Mouse (Mus musculus) monocyte, adult 2 months (primary cell): ENCODE measurements at regions not wholly inside any gene's neighbourhood (a gene's known extent, or its start where the extent isn't known, plus 50 kb on each side); places are given as distances from the start of the nearest gene placed in this dataset.

Experiments
- DNase-seq, 2 experiments: peaks; one replicate each; pipeline ENCODE4 v3.0.0; 2022; ENCODE audit warnings: low spot score in 2 of 2, low read depth in 1 of 2

DNA sequence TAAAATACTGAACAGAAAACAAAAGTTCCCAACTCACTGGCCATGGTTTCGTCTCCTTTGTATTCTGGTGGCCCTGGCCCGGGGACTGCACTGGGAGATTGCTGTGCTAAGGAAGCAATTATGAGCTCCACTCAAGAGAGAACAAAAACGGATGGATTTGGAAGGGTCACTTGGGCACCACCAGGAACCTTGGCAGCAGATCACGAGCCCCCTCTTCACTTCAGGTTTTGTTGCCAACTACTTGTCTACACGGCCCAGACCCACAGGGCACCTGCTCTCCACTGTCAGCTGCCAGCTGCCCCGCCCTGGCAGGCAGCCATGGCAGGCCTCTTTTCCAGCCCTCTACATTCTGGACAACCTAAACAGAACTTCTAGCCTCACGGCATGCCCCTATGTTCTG, 199.8 kb upstream of the Klf14 start:
- no peak for DNase-seq

- DNase-seq: no peak
Observed at GRCm38 (mm10) chr6:31159240-31159639, 200.4 kb upstream of the Klf14 start.

GRCm38 (mm10) chr6:31159935-31160670, 201.2 kb upstream of the Klf14 start:
- no peak for DNase-seq

DNA sequence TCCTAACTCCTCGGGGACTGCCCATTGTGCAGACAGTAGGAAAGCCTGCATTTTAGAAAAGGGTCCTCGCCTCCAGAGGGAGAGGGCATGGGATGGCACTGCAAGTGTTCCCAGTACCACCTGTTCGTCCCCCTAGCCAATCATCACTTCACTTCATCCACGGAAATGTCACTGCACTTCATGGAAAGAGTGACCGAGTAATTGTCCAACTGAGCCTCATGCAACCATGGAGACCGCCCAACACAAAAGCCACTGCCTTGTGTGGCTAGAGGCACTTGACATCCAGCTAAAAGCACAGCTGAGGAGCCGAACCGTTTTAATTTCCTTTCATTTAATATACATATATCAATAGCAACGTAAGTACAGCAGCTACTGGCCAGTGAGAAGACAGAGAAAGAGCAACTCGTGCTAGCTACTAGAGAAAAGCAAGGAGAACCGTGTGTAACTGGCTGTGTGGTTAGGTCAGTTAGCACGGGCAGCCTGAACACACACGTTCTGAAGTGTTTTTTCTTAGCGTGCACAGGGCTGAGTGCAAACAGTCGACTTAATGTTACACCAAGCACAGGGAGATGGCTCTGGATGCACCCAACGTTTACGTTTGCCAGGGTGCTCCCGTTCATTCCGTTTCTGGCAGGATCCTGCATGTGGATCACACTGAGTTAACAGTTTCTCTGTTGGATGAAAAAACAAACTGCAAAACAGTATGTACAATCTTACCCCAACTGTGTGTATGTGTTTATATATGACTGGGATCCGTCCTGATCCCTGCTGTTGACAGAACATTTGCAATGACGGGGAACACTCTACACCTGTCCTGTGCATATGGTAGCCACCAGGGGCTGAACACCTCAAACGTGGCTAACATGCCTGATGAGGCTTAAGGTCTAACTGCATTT, 202.8 kb upstream of the Klf14 start:
- DNase-seq: no peak

DNA sequence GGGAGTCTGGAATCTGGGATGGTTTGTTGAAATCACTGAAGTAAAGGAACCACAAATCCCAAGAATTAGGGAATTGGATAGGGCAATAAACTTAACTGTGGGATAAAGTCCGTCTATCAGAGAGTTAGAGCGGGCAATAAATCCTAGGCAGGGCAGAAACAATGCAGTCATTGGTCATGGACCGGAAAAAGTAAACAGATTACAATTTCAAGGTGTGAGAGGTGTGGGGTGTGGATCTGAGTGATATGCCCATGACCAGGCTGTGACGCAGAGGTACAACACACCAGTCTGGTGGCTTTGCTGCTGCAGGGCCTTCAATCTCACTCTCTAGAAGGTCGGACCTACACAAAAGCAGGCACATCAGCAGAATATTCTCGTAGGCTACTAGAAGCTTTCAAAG, 206.1 kb upstream of the Klf14 start:
- no peak for DNase-seq

DNA sequence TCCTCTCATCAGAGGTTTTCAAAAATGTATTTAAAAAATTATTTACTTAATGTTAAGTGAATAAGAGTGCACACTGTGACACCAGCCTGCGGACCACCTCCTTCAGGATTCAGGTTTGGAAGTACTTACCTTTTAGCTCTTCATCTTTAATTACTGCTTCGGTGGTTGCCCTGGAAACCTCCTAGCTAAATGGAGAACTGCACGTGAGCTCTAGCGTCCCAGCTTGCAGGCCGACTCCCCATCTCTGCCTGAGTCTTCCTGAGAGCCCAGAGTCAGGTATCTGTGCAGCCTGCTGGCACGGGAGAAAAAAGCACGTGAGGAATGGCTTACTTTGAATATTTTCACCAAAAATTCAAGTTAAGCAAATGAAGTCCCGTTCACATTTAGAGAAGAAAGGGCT, 207.5 kb upstream of the Klf14 start:
- DNase-seq: no peak

GRCm38 (mm10) chr6:31167732-31168131, 208.9 kb upstream of the Klf14 start:
- no peak for DNase-seq

DNA sequence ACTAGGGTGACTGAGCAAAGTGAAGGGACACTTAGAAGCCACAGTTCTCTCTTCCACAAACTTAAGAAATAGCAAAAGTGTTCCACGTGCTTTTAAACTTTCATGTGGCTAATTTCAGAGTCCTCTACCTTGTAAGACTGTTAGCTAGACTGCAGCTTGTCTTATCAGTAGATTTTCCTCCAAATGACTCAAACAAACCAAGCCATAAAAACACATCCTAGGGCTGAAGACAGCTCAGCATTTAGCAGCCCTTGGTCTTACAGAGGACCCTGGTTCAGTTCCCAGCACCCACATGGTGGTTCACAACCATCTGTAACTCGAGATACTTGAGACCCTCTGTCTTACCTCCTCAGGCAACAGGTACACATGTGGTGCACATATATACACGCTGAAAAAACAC, 209.9 kb upstream of the Klf14 start:
- DNase-seq: no peak

- peak; percentile 20 to 38 for DNase-seq
Observed at GRCm38 (mm10) chr6:31169343-31169742, 210.5 kb upstream of the Klf14 start.

- DNase-seq: no peak
Observed at GRCm38 (mm10) chr6:31169868-31170600, 211.2 kb upstream of the Klf14 start.

DNA sequence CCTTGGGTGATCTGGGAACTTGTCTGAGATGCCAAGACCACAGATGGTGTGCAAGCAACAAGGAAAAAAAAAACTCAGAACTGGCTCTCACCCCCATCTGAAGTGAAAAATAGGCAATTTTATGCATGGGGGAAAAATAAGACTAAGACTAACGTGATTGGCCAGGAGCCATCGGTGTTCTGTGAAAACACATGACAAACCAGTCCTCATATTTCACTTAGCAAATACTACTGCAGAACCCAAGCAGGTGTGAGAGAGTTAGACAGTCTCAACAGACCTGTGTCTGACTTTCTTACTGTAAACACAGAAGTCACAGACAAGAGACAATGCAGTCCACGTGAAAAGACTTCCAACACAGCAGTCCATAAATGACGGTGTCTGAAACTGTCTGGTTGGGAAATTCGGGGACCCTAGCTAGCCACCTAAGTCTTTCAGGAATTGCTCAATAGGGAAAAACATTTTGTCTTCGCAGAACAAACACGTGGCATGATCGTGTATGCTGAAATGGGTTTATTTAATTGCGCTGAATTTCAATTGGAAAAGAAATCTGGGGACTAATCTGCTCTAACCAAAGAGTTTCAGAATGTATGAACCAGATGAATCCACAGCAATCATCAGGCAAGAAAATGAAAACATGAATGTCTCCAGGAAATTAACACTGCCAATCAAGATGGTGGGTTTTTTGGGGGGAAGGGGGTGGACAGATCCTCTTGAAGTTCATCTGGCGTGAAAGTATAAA, 213.1 kb upstream of the Klf14 start:
- no peak for DNase-seq

DNA sequence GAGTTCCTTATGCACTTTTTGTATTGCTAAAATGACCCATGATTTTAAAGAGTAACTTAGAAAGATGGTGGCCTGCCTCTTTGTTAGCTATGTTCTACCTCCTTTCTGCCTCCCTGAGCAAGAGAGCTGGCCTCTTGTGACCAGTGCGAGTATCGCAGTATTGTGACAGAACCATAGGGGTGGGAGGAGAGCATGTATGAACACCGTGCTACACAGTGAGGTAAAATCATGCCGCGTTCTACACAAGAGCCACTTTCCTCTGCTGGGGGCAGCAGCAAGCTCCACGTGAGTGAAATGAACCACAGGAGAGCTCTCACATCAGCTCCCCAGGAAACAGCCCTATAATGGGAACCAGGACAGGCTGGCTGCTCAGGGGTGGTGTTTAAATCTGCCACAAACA, 216.9 kb upstream of the Klf14 start:
- no peak for DNase-seq

GRCm38 (mm10) chr6:31176368-31176767, 217.5 kb upstream of the Klf14 start:
- no peak for DNase-seq

DNA sequence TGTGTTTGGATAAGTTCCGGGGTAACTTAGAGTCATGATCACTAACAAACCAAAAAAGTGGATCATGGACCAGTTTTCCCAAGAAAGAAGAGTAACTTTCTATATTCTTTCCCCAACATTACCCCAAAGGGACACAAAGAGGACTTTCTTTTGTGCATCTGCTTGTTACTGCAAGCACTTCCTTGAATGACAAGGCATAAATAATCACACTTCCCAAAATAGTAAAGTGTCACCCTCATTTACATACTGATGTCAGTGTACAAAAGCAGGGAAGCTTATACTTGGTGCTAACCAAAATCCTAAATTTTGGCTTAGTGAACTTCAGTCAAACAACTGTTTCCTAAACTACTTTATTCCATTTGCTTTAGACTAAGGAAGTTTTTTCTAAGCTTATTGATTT, 218.0 kb upstream of the Klf14 start:
- DNase-seq: no peak

DNA sequence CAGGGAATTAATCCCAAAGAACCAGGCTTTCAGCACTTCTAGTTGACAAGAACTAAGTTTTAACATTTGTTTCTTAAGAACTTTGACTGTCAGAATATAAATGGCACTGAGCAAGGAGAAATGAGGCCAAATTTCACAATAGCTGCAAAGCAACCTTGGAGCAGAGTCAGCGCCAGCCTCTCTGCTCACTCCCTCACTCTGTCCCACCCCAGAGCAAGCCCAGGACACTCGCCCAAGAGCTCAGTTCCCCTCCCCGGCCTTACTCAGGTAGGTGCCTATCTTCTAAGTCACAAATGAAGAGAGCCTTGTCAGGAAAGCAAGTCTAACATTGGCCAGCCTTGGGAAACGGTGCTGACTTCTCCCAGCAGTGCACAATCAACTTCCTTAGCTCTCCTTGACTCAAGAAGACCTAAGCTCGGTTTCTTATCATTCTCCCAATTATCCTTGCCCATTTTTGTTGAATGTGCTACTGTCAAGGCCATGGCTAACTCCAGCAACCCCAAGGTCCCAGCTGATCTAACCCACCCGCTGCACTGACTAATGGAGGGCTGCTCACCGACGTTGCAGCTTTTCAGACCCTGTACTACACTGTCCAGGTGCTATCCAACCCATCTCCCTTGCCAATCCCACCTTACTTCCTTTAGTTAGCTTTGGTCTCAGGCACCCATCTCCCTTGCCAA, 219.5 kb upstream of the Klf14 start:
- DNase-seq: no peak

GRCm38 (mm10) chr6:31182284-31182683, 216.3 kb upstream of the Mkln1 start:
- DNase-seq: no peak

- DNase-seq: no peak
Observed at GRCm38 (mm10) chr6:31183127-31183526, 215.4 kb upstream of the Mkln1 start.

- no peak for DNase-seq
Observed at GRCm38 (mm10) chr6:31184554-31184953, 214.0 kb upstream of the Mkln1 start.

DNA sequence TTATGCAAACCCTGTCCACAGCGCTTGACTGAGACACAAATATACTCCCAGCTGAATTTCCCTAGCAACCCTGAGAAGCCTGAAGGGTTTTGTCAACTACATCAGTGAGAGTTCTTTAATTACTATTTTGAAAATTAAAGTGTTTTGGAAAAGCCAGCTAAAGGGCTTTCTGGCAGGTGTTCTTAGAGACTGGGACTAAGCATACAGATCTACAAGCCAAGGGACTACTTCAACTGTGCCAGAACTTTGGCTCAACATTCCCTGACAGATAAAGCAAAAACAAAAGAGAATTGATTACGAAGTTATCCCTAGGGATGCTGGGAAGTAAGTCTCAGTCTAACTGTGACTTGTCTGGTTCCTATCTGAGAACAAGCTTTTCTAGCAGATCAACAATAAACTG, 213.4 kb upstream of the Mkln1 start:
- no peak for DNase-seq

DNA sequence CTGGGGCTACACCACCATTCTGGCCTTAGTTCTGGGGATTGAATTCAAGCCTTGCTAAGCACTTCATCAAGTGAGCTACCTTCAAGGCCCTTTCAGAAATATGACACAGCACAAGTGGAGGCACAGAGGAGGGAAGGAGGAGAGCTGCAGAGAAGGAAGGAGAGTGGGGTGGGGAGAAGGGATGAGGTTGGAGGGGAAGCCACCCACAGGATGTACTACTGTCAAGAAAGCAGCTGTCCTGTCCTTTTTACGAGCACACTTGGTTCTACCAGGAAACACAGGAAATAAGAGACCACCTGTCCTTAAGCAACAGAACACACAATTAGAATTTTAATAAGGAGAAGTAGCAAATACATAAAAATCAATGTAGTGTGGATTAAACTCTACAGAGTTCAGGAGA, 210.5 kb upstream of the Mkln1 start:
- no peak for DNase-seq

GRCm38 (mm10) chr6:31189060-31189459, 209.5 kb upstream of the Mkln1 start:
- no peak for DNase-seq
